In genomic region chr11:20341598-20341997, GRCm38 (mm10) we compare ENCODE assay signal across 21 mouse cellular contexts.
"Had no signal": no experiment of that assay in that cellular context is flagged by ENCODE, and none has a peak within 500 bp of the region (broad histone marks: within the 10 kb centered on the region; RNA-seq: fewer than 3 reads in every experiment).

No protein-coding gene starts in this region.

- H3K9ac ChIP-seq: liver, embryonic 15.5 days; liver, postnatal 0 days; lung, embryonic 15.5 days; midbrain, embryonic 13.5 days; midbrain, embryonic 15.5 days; neural tube, embryonic 13.5 days; neural tube, embryonic 15.5 days had no signal

- H3K36me3 ChIP-seq: liver, embryonic 15.5 days; lung, embryonic 15.5 days; midbrain, embryonic 13.5 days; midbrain, embryonic 15.5 days; neural tube, embryonic 13.5 days; neural tube, embryonic 15.5 days had no signal

- H3K4me3 ChIP-seq: liver, embryonic 15.5 days; lung, embryonic 15.5 days; midbrain, embryonic 13.5 days; midbrain, embryonic 15.5 days; neural tube, embryonic 13.5 days; neural tube, embryonic 15.5 days had no signal

- ATAC-seq: liver, postnatal 0 days; lung, postnatal 0 days; midbrain, embryonic 13.5 days; midbrain, embryonic 15.5 days had no signal

- DNase-seq: liver, postnatal 0 days; lung, adult 2 months; lung, postnatal 14 days; lung, postnatal 36 days; retina, postnatal 1 day; right cerebral cortex, adult 18-20 months; right cerebral cortex, postnatal 25 days; right cerebral cortex, postnatal 4 days; spleen, adult 18-20 months; thymus, adult 18-20 months; thymus, postnatal 14 days; thymus, postnatal 36 days had no signal

- H3K27ac ChIP-seq: liver, embryonic 15.5 days; lung, embryonic 15.5 days; macrophage; midbrain, embryonic 13.5 days; midbrain, embryonic 15.5 days; neural tube, embryonic 13.5 days; neural tube, embryonic 15.5 days had no signal

- H3K4me1 ChIP-seq: lung, embryonic 15.5 days; midbrain, embryonic 13.5 days; midbrain, embryonic 15.5 days; neural tube, embryonic 13.5 days; neural tube, embryonic 15.5 days had no signal

- H3K9me3 ChIP-seq: liver, embryonic 15.5 days; lung, embryonic 15.5 days; midbrain, embryonic 13.5 days; midbrain, embryonic 15.5 days; neural tube, embryonic 13.5 days; neural tube, embryonic 15.5 days had no signal

- H3K4me2 ChIP-seq: liver, embryonic 15.5 days; lung, embryonic 15.5 days; midbrain, embryonic 11.5 days; midbrain, embryonic 13.5 days; midbrain, embryonic 15.5 days; neural tube, embryonic 13.5 days; neural tube, embryonic 15.5 days had no signal

- H3K27me3 ChIP-seq: liver, embryonic 15.5 days; lung, embryonic 15.5 days; midbrain, embryonic 13.5 days; midbrain, embryonic 15.5 days; neural tube, embryonic 13.5 days; neural tube, embryonic 15.5 days had no signal
